Mouse (Mus musculus): ENCODE results near the gene Glg1. TPM values are rescaled to one million over a fixed set of nuclear protein-coding genes. Genes with fewer than 3 reads are reported as not detected.

Gene Glg1
- polyA plus RNA-seq (2014; fragmentation: Illumina TruSeq; extraction: RNeasy Lipid Tissue Mini Kit (QIAGEN cat#74804); ENCODE audit: low replicate concordance), result 21.5 TPM

GRCm38 (mm10) chr8:111258631-111259407, at the start of gene Glg1:
Gene Glg1, minus strand, starts transcription at chr8:111259216.

GRCm38 (mm10) chr8:111299821-111300568, 41.0 kb upstream of the Glg1 start, which contains the start of gene Rfwd3:
Gene Rfwd3, minus strand, starts transcription at chr8:111300222.

Other genes with a start within 250 kb of the Glg1 start
- 8.7 TPM for gene Ddx19b, start 227.5 kb downstream of the Glg1 start, polyA plus RNA-seq (2014; fragmentation: Illumina TruSeq; extraction: RNeasy Lipid Tissue Mini Kit (QIAGEN cat#74804); ENCODE audit: low replicate concordance)
- 3.2 TPM for gene Aars, start 226.1 kb downstream of the Glg1 start, polyA plus RNA-seq (2014; fragmentation: Illumina TruSeq; extraction: RNeasy Lipid Tissue Mini Kit (QIAGEN cat#74804); ENCODE audit: low replicate concordance)
- 3.2 TPM for gene Exosc6, start 202.9 kb downstream of the Glg1 start, polyA plus RNA-seq (2014; fragmentation: Illumina TruSeq; extraction: RNeasy Lipid Tissue Mini Kit (QIAGEN cat#74804); ENCODE audit: low replicate concordance)
- gene Clec18a, start 166.8 kb downstream of the Glg1 start, polyA plus RNA-seq (2014; fragmentation: Illumina TruSeq; extraction: RNeasy Lipid Tissue Mini Kit (QIAGEN cat#74804); ENCODE audit: low replicate concordance), result not detected
- 13.8 TPM for gene Pdpr, start 164.6 kb downstream of the Glg1 start, polyA plus RNA-seq (2014; fragmentation: Illumina TruSeq; extraction: RNeasy Lipid Tissue Mini Kit (QIAGEN cat#74804); ENCODE audit: low replicate concordance)
- 48.6 TPM for gene Rfwd3, start 41.0 kb upstream of the Glg1 start, polyA plus RNA-seq (2014; fragmentation: Illumina TruSeq; extraction: RNeasy Lipid Tissue Mini Kit (QIAGEN cat#74804); ENCODE audit: low replicate concordance)
- gene Mlkl, start 79.0 kb upstream of the Glg1 start, polyA plus RNA-seq (2014; fragmentation: Illumina TruSeq; extraction: RNeasy Lipid Tissue Mini Kit (QIAGEN cat#74804); ENCODE audit: low replicate concordance), result 27.3 TPM
- gene Fa2h, start 134.6 kb upstream of the Glg1 start, polyA plus RNA-seq (2014; fragmentation: Illumina TruSeq; extraction: RNeasy Lipid Tissue Mini Kit (QIAGEN cat#74804); ENCODE audit: low replicate concordance), result not detected

All from small intestine, adult 10 weeks (tissue).